Mouse (Mus musculus) embryonic fibroblast, embryonic 13.5 days (primary cell): ENCODE data around the gene Gm21969.

Source experiments
- CTCF ChIP-seq: IDR thresholded peaks from 2 replicates; pipeline ENCODE4 v1.5.1; 2011; ENCODE audit warnings: mild to moderate bottlenecking, control low read depth, low read length, moderate library complexity, borderline replicate concordance; ENCODE audit not compliant: insufficient read depth
- POLR2A ChIP-seq: IDR thresholded peaks from 2 replicates; pipeline ENCODE4 v1.6.1; 2011; ENCODE audit warnings: low read depth, mild to moderate bottlenecking, control low read depth, low read length, moderate library complexity

DNA sequence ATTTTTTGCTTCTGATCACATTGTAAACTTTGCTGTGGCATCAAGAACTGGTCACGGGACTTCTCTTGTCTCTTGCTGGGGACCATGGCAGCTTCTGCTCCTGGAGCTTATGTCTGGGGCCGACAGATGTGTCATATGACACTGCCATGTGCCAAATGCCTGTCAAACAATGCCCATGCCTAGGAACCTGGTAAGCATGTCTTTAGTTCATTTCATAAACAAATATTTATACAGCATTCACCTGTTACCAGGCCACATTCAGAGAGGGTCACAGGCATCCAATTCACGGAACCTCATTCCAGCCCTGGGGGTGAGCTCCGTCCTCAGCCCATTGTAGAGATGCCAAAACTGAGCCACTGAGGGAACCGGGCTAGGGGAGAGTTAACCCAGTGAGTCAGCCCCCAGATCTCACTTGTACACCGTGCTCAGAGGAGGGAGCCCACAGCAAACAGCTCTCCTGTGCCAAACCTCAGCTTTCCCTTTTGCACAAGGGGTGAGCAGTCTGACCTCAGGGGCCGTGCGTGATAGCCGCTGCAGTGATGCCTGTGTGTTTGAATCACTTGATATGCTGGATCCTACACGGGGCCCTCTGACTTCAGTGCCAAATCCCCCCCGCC, 19.2 kb upstream of the Gm21969 start:
- TF ChIP-seq CTCF, result no peak
- no peak for TF ChIP-seq POLR2A
